Mouse (Mus musculus) heart, adult 2 months (tissue): ENCODE measurements around the gene Ankrd26.

Source experiments
- CTCF ChIP-seq: fragments of 200-600 bp; IDR thresholded peaks from 2 replicates; pipeline ENCODE4 v1.8.1; 2022; ENCODE audit warnings: antibody characterized with exemption, mild to moderate bottlenecking, moderate library complexity
- POLR2A ChIP-seq: fragments of 200-500 bp; IDR thresholded peaks from 2 replicates; pipeline ENCODE4 v1.6.1; 2011; ENCODE audit warnings: mild to moderate bottlenecking, low read depth, low read length, control low read depth; ENCODE audit not compliant: insufficient read depth

- no peak for TF ChIP-seq CTCF
- no peak for TF ChIP-seq POLR2A
Observed at GRCm38 (mm10) chr6:118561225-118561624, 801 bp downstream of the Ankrd26 start.
